Mouse (Mus musculus) regulatory T cell (primary cell): Measurements from ENCODE around the gene Med13l.

Experiments
- in situ Hi-C: fragments of 300-600 bp; cut with MboI, MseI; formaldehyde crosslinking; loops from one replicate; pipeline ENCODE4 v1.15.1; 2025; ENCODE audit warnings: high pct_unique_total_duplicates

Gene Med13l

GRCm38 (mm10) chr5:118776396-118776795, 215.9 kb downstream of the Med13l start:
- in situ Hi-C loops, result no loop called here

- in situ Hi-C loops, result loop anchor here (5.0 kb wide), 1 partner anchor 911 kb away; no protein-coding TSS in a partner anchor
Measured at GRCm38 (mm10) chr5:118781598-118781997, 221.1 kb downstream of the Med13l start.

GRCm38 (mm10) chr5:118782139-118782538, 221.7 kb downstream of the Med13l start:
- in situ Hi-C loops, result loop anchor here (5.0 kb wide), 1 partner anchor 910 kb away; no protein-coding TSS in a partner anchor

- in situ Hi-C loops, result no loop called here
Measured at GRCm38 (mm10) chr5:118789226-118789625, 228.7 kb downstream of the Med13l start.

GRCm38 (mm10) chr5:118789776-118790175, 229.3 kb downstream of the Med13l start:
- in situ Hi-C loops, result no loop called here

GRCm38 (mm10) chr5:118797811-118798210, 237.3 kb downstream of the Med13l start:
- in situ Hi-C loops, result no loop called here

GRCm38 (mm10) chr5:118801592-118801991, 241.1 kb downstream of the Med13l start:
- in situ Hi-C loops, result no loop called here

GRCm38 (mm10) chr5:118802036-118802435, 241.6 kb downstream of the Med13l start:
- in situ Hi-C loops, result no loop called here

- in situ Hi-C loops, result no loop called here
Measured at GRCm38 (mm10) chr5:118808946-118809345, 248.5 kb downstream of the Med13l start.

- in situ Hi-C loops, result no loop called here
Measured at GRCm38 (mm10) chr5:118809588-118809987, 249.1 kb downstream of the Med13l start.

- in situ Hi-C loops, result no loop called here
Measured at GRCm38 (mm10) chr5:118811690-118812089, 251.2 kb downstream of the Med13l start.

GRCm38 (mm10) chr5:118812421-118812820, 251.9 kb downstream of the Med13l start:
- in situ Hi-C loops, result no loop called here

GRCm38 (mm10) chr5:118812947-118813401, 252.5 kb downstream of the Med13l start:
- in situ Hi-C loops, result no loop called here

- in situ Hi-C loops, result no loop called here
Measured at GRCm38 (mm10) chr5:118814052-118814451, 253.6 kb downstream of the Med13l start.
